Mouse (Mus musculus) c-Kit-positive CD71-positive TER-119-negative erythroid progenitor cells, embryonic 14.5 days (primary cell): ENCODE measurements around the gene Asb5.
"Not testable (repeated sequence)": the region's sequence is repeated elsewhere in the genome, so short reads cannot be mapped to it uniquely, and the experiment has no call there.

Source experiments
- DNase-seq: peaks from one replicate; pipeline ENCODE4 v3.0.0-alpha.2; 2013; ENCODE audit warnings: low read depth

Asb5 gene

DNA sequence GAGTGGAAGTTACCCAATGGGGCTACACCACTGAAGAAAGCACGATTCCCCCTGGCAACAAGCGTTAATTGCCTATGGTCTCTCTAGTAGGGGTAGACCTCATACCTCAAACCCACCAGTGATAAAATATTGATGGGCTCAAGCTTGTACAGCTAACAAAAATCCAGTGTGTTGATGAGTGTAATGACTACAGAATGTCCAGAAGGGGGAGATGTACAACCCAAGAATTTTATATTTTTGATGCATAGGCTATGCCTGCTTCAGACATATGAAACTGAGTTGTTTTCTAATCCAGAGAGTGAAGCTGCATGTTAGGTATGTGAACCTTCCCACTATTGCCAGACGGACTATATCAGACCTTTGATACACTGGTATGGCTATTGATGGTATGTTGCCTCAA is 7.9 kb downstream of the Asb5 start:
- no peak for DNase-seq

- no peak for DNase-seq
Observed at GRCm38 (mm10) chr8:54541331-54541730, 12.0 kb downstream of the Asb5 start.

- DNase-seq = no peak
Observed at GRCm38 (mm10) chr8:54548383-54548782, 19.0 kb downstream of the Asb5 start.

- DNase-seq = no peak
Observed at GRCm38 (mm10) chr8:54550026-54550574, 20.7 kb downstream of the Asb5 start.

DNA sequence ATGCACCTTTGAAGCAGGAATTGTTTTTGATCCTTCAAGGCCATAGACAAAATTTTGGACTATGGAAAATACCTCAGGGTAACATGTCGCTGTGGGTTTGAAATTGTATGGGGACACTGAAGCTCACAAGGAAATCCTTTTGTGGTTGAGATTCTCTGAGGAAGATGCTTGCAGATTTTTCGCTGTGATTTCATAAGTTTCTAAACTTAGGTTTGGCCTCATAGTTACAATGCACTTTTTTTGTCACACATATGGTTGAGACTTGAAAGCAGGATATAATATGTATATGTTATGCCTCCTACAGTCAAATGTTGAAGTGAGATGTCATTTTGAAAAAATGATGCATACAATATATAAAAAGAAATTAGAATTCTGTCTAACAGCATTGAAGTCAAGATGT is 25.5 kb downstream of the Asb5 start:
- DNase-seq = no peak

GRCm38 (mm10) chr8:54562137-54562536 is 32.8 kb downstream of the Asb5 start:
- no peak for DNase-seq

DNA sequence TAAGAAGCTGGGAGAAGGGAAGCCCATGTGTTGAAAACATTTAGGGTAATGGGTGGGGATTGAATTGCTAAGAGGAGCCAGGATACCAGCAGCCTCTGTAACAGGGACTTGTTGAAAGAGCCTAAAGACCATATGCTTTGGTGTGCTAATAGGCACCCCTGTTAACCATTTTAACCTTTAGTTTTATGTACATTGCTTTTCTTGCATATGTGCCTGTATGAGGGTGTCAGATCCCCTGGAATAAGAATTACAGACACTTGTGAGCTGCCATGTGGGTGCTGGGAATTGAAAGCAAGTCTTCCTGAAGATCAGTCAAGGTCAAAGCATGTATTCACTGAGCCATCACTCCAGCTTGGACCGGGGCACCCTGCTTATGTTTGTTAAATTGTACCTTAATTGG is 35.8 kb downstream of the Asb5 start:
- no peak for DNase-seq

- DNase-seq = no peak
Observed at GRCm38 (mm10) chr8:54565603-54566260, 36.4 kb downstream of the Asb5 start.

DNA sequence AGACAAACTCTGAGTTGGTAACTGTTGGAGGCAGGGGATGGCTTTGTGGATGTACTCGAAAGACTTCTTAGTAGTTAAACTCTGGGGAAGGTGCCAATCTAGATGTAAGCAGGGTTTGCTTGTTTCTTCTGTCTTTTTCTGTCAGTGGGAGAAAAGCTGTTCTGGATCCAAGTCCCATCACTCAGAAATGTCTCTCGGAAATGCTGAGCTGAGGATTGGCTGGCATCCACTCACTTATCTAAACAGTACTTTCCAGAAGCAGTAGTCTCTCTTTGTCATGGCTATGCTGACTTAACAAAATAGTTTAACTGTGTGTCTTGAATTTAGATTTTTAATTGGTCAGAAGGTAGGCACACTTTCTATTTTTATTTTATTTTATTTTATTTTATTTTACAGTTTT is 37.8 kb downstream of the Asb5 start:
- no peak for DNase-seq

GRCm38 (mm10) chr8:54570618-54571609 is 41.5 kb downstream of the Asb5 start:
- DNase-seq = no peak

GRCm38 (mm10) chr8:54581436-54581835 is 52.1 kb downstream of the Asb5 start:
- DNase-seq = no peak

DNA sequence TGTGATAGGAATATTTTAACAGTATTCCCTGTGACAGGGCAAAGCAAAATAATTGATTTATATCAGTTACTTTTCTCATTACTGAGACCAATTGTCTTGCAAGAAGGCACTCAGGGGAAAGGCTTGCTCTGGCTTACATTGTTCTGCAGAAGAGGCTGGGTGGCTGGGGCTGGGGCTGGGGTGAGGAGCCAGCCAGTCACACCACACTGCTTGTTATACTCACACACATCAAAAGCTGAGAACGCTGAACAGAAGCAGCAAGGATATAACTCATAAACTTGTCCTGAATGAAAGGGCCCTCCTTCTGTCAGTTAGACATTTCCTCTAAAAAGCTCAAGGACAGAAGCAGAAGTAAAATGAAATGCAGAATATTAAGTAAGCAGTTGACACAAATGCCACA is 53.5 kb downstream of the Asb5 start:
- DNase-seq = no peak

GRCm38 (mm10) chr8:54594634-54595033 is 65.3 kb downstream of the Asb5 start:
- no peak for DNase-seq

- no peak for DNase-seq
Observed at GRCm38 (mm10) chr8:54596051-54596450, 66.7 kb downstream of the Asb5 start.

DNA sequence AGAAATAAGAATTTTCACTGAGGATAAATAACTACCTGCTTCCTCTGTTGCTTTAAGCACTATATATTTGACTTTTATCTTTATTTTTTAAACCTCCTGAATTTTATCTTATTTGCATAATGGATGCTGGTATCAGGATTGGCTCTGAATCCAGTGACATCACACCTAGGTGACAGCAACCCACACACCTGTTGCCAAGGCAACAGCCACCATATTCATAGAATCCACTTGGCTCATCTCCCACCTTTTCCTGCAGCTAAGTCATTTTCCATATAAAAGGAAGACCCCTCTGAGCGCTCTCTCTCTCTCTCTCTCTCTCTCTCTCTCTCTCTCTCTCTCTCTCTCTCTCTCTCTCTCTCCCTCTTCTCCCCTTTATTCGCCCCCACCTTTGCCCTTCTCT is 67.6 kb downstream of the Asb5 start:
- no peak for DNase-seq

DNA sequence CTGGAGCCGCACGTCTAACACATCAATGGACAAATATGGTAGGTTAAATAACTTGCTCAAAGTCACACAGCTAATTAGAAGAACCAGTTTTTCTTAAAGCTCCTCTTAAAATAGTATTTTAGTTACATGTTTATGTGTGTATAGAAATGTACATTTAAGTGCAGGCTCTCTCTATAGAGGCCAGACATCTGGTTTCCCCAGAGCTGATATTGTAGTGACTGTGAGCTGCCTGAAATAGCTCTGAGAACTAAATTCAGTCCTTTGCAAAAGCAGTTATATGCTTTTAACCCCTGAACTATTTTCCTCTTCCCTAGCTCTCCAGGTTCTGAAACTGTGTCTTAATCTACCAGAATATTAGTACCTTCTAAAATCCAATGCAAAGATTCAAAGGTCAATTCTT is 68.0 kb downstream of the Asb5 start:
- DNase-seq = no peak

- DNase-seq = peak; percentile 52
Observed at GRCm38 (mm10) chr8:54600671-54601251, 71.4 kb downstream of the Asb5 start, which contains the start of gene Spata4. TSS of gene Spata4 (plus strand) at chr8:54600781.

DNA sequence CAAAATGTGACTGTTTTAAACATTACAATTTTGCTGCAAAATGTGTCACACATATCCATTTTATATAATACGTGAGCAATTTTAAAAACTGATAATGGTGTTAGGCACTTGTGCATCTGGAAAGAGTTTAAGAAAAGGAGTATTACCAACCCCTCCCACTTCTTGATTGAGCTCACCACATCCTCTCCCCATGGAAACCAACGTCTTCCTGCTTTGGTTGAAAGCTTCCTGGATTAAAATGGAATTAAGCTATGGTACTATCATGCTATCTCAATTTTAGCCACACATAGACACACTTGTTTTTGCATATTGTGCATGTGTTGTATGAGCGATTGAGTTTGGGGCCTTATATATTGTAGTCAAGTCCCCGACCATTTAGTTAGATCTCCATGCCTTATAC is 74.1 kb downstream of the Asb5 start:
- DNase-seq = no peak

DNA sequence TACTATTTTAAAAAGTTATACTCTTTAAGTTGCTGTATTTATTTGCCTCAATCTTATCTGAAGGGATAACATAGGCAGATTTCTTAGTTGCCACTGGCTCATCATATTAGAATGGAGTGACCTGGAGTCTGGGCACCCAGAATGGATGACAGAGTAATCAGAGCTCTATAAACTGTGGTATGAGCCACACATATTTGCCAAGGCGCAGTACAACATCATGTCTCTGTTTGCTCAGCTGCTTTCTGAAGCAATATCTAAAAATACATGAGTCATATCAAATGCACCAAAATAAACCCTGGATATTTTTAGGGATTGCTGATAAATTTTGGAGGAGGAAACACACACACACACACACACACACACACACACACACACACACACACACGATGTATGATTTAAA is 80.0 kb downstream of the Asb5 start:
- no peak for DNase-seq

DNA sequence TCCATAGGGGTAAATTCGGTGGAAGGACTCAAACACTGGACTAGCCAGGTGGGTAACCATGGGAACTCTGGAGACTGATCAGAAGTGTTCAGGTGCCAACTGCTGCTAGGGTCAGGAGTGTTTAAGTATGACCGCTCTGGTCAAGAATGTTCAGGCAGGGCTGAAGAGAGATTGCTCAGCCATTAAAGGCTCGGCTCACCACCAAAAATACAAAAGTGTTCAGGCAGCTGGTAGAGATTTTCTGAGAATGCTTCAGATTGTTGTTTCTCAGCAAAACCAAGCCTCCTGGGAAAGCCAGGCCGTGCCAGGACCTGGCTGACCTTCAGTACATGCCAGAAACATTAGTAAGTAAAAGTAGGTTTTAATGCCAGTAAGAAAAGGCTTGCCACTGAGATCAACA is 80.9 kb downstream of the Asb5 start:
- no peak for DNase-seq

- not testable (repeated sequence) for DNase-seq
Observed at GRCm38 (mm10) chr8:54616710-54617109, 87.3 kb downstream of the Asb5 start.
